Mouse (Mus musculus): ENCODE results near the gene Map1lc3b.

DNA sequence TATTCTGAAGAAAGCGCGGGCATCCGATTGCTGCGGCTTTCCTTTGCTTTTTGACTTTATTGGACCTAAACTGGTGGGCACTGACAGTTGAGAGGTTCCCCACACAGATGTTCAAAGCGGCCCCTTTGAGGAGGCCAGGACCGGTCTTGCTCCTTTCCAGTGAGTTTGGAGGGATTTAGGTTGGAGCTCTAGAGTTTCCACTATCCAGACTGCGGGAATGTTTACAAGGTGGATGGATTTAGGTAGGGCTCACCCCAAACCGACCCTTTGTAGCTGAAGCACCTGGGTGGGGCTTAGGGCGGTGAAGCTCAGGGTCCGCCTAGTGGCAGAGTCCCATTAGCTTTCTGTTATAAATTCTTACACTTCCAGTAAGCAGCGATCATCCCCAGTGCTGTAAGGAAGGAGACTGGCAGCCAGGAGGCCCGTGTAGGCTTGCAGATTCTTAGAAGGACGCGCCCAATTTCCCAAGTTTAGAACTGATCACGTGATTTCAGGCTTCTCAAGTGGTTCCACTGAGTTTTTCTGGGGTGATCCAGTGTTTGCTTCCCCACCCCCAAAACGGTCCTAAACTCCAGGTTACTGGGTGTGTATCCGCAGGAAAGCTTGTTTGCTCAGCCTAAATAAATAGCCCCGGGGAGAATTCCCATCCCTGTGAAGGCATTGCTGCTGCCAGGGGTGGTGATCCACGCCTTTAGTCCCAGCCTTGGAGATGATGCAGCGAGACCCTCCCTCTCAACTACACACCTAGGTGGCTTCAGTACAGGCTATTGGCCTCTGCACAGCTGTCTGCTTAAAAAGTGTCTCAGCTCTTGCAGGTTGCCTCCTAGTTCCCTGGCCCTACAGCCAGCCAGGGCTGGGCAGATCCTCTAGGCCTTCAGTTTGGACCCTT, 1.3 kb downstream of the Map1lc3b start:
- TF ChIP-seq CTCF (IDR thresholded peaks at IDR 0.05; ENCODE audit: insufficient read depth, low read length) (peak; percentile 27; the same call in 1 of the 2 replicates), POLR2A (IDR thresholded peaks at IDR 0.05; ENCODE audit: borderline replicate concordance, extremely low read depth, low read depth, low read length) (peak; percentile 25; the same call in 1 of the 2 replicates)
